ENCODE assay signal across 26 mouse cellular contexts in genomic region chr2:51905637-51906036, GRCm38 (mm10). TPM values are rescaled to one million over a fixed set of nuclear protein-coding genes. Genes with fewer than 3 reads are reported as not detected.
DNase-seq lines count a peak whose midpoint lies in the region; ATAC-seq lines count a peak whose summit lies in the region.
"Had no signal": no experiment of that assay in that cellular context is flagged by ENCODE, and none has a peak within 500 bp of the region (broad histone marks: within the 10 kb centered on the region; RNA-seq: fewer than 3 reads in every experiment).

No protein-coding gene starts in this region.

- peaks cover 14% of the 10 kb centered on the region for H3K4me1 ChIP-seq in embryonic facial prominence, embryonic 12.5 days
- no peaks in the 10 kb centered on the region for H3K4me1 ChIP-seq in embryonic facial prominence, embryonic 14.5 days (ENCODE audit: control insufficient read depth, insufficient read depth, low read length)
- peaks cover 9% of the 10 kb centered on the region for H3K4me1 ChIP-seq in limb, embryonic 10.5 days
- H3K4me1 ChIP-seq: forebrain, embryonic 15.5 days; heart, embryonic 13.5 days; hindbrain, embryonic 15.5 days had no signal

- no peak overlapping the region for H3K4me2 ChIP-seq in embryonic facial prominence, embryonic 12.5 days (replicated peaks)
- no peak overlapping the region for H3K4me2 ChIP-seq in embryonic facial prominence, embryonic 14.5 days (ENCODE audit: low read depth, low read length)
- H3K4me2 ChIP-seq: forebrain, embryonic 12.5 days; forebrain, embryonic 15.5 days; heart, embryonic 13.5 days; hindbrain, embryonic 12.5 days; hindbrain, embryonic 15.5 days had no signal

- H3K27me3 ChIP-seq in embryonic facial prominence, embryonic 12.5 days, result no peaks in the 10 kb centered on the region
- no peaks in the 10 kb centered on the region for H3K27me3 ChIP-seq in embryonic facial prominence, embryonic 14.5 days (replicated peaks; ENCODE audit: control insufficient read depth, insufficient read depth, low read length)
- H3K27me3 ChIP-seq in limb, embryonic 10.5 days (ENCODE audit: low read depth, poor library complexity, severe bottlenecking), result no peaks in the 10 kb centered on the region
- H3K27me3 ChIP-seq: forebrain, embryonic 12.5 days; forebrain, embryonic 15.5 days; heart, embryonic 13.5 days; hindbrain, embryonic 12.5 days; hindbrain, embryonic 15.5 days had no signal

- 24% methylated on average over 8 of the region's 8 CpGs for WGBS in embryonic facial prominence, embryonic 12.5 days
- WGBS in embryonic facial prominence, embryonic 14.5 days, result 30% methylated on average over 8 of the region's 8 CpGs
- WGBS in limb, embryonic 10.5 days, result 87% methylated on average over 8 of the region's 8 CpGs

- H3K4me3 ChIP-seq in embryonic facial prominence, embryonic 12.5 days, result no peak overlapping the region
- no peak overlapping the region for H3K4me3 ChIP-seq in embryonic facial prominence, embryonic 14.5 days (ENCODE audit: low read depth, low read length)
- no peak overlapping the region for H3K4me3 ChIP-seq in limb, embryonic 10.5 days
- H3K4me3 ChIP-seq: erythroblast, embryonic 14.5 days; forebrain, embryonic 12.5 days; forebrain, embryonic 15.5 days; heart, adult 2 months; heart, embryonic 10.5 days; heart, embryonic 13.5 days; hindbrain, embryonic 12.5 days; hindbrain, embryonic 15.5 days had no signal

- DNase-seq in frontal cortex, postnatal 14 days (ENCODE audit: low spot score in 2 of 2), result no peak
- DNase-seq in embryonic facial prominence, embryonic 14.5 days (ENCODE audit: low spot score), result peak; percentile 74
- DNase-seq in limb, embryonic 10.5 days (ENCODE audit: low spot score), result no peak
- DNase-seq in ovary, postnatal 14 days (ENCODE audit: low spot score), result no peak
- DNase-seq: adrenal gland, adult 2 months; adrenal gland, postnatal 14 days; cerebellum, adult 11-12 months; cerebellum, adult 8-10 months; cerebellum, postnatal 10 days; cerebellum, postnatal 36 days; embryo, embryonic 11 days; gastrocnemius, postnatal 10 days; gastrocnemius, postnatal 36 days; heart, adult 2 months; heart, postnatal 14 days had no signal

- no peaks in the 10 kb centered on the region for H3K36me3 ChIP-seq in embryonic facial prominence, embryonic 12.5 days
- no peaks in the 10 kb centered on the region for H3K36me3 ChIP-seq in embryonic facial prominence, embryonic 14.5 days (ENCODE audit: control insufficient read depth, insufficient read depth, low read length)
- H3K36me3 ChIP-seq in limb, embryonic 10.5 days, result no peaks in the 10 kb centered on the region
- H3K36me3 ChIP-seq: forebrain, embryonic 12.5 days; forebrain, embryonic 15.5 days; heart, embryonic 10.5 days; heart, embryonic 13.5 days; hindbrain, embryonic 12.5 days; hindbrain, embryonic 15.5 days had no signal

- ATAC-seq in frontal cortex, adult (ENCODE audit: low TSS enrichment), result peak; percentile 41; the same call in 1 of the 2 replicates
- peak; percentile 81 for ATAC-seq in embryonic facial prominence, embryonic 12.5 days (ENCODE audit: insufficient number of reproducible peaks, insufficient read depth, low FRiP score, low TSS enrichment)
- peak; percentile 65; the same call in 1 of the 2 replicates for ATAC-seq in embryonic facial prominence, embryonic 14.5 days (ENCODE audit: low read depth)
- ATAC-seq: CD4-positive, CD25-positive, alpha-beta regulatory T cell, adult 4 months; forebrain, embryonic 15.5 days; intestine, postnatal 0 days had no signal

- no peak overlapping the region for H3K9ac ChIP-seq in embryonic facial prominence, embryonic 12.5 days
- no peak overlapping the region for H3K9ac ChIP-seq in embryonic facial prominence, embryonic 14.5 days (ENCODE audit: low read depth, low read length)
- H3K9ac ChIP-seq: forebrain, embryonic 12.5 days; forebrain, embryonic 15.5 days; heart, embryonic 13.5 days; hindbrain, embryonic 12.5 days; hindbrain, embryonic 15.5 days had no signal

- H3K27ac ChIP-seq in embryonic facial prominence, embryonic 12.5 days, result peak overlapping the region; percentile 69
- no peak overlapping the region for H3K27ac ChIP-seq in embryonic facial prominence, embryonic 14.5 days (replicated peaks; ENCODE audit: low read depth, low read length)
- no peak overlapping the region for H3K27ac ChIP-seq in limb, embryonic 10.5 days
- H3K27ac ChIP-seq: forebrain, embryonic 12.5 days; forebrain, embryonic 15.5 days; heart, adult 2 months; heart, embryonic 10.5 days; heart, embryonic 13.5 days; hindbrain, embryonic 12.5 days; hindbrain, embryonic 15.5 days had no signal

- no peaks in the 10 kb centered on the region for H3K9me3 ChIP-seq in embryonic facial prominence, embryonic 12.5 days
- H3K9me3 ChIP-seq in embryonic facial prominence, embryonic 14.5 days (ENCODE audit: control insufficient read depth, low read length), result no peaks in the 10 kb centered on the region
- H3K9me3 ChIP-seq in limb, embryonic 10.5 days (replicated peaks), result no peaks in the 10 kb centered on the region
- H3K9me3 ChIP-seq: forebrain, embryonic 12.5 days; forebrain, embryonic 15.5 days; heart, embryonic 10.5 days; heart, embryonic 13.5 days; hindbrain, embryonic 12.5 days; hindbrain, embryonic 15.5 days had no signal

RNA-seq across cellular contexts. Expression of gene Rbm43, which starts 29.3 kb away (rescaled TPM):
- polyA plus RNA-seq in embryonic facial prominence, embryonic 12.5 days (2016; fragmentation: Nextera tagmentation; extraction: Ambion mirVana), result 11.1 and 12.3 TPM in 2 replicates
- polyA plus RNA-seq in embryonic facial prominence, embryonic 14.5 days (2014; fragmentation: Nextera tagmentation; extraction: Ambion mirVana), result 12.6 and 14.3 TPM in 2 replicates
- polyA plus RNA-seq in limb, embryonic 10.5 days (2016; fragmentation: Nextera tagmentation; extraction: Ambion mirVana), result 8.9 and 9.0 TPM in 2 replicates
